Mouse (Mus musculus): ENCODE measurements around the gene Pex12.
"Not testable (repeated sequence)": the region's sequence is repeated elsewhere in the genome, so short reads cannot be mapped to it uniquely, and the experiment has no call there.

Gene Pex12

GRCm38 (mm10) chr11:83302526-83303251 lies at the start of gene Pex12:
TSS of gene Pex12 (minus strand) at chr11:83302586.
- DNase-seq (ENCODE audit: low spot score): peak; percentile 92

- no peak for DNase-seq (ENCODE audit: low spot score)
Measured at GRCm38 (mm10) chr11:83341716-83342245, 39.4 kb upstream of the Pex12 start.

GRCm38 (mm10) chr11:83339705-83340104 lies 37.3 kb upstream of the Pex12 start:
- DNase-seq (ENCODE audit: low spot score): no peak

GRCm38 (mm10) chr11:83335826-83336225 lies 33.4 kb upstream of the Pex12 start:
- DNase-seq (ENCODE audit: low spot score): no peak

- no peak for DNase-seq (ENCODE audit: low spot score)
Measured at GRCm38 (mm10) chr11:83327427-83327826, 25.0 kb upstream of the Pex12 start.

- DNase-seq (ENCODE audit: low spot score): not testable (repeated sequence)
Measured at GRCm38 (mm10) chr11:83326692-83327091, 24.3 kb upstream of the Pex12 start.

GRCm38 (mm10) chr11:83319048-83319447 lies 16.7 kb upstream of the Pex12 start:
- DNase-seq (ENCODE audit: low spot score): no peak

GRCm38 (mm10) chr11:83312471-83312870 lies 10.1 kb upstream of the Pex12 start:
- no peak for DNase-seq (ENCODE audit: low spot score)

GRCm38 (mm10) chr11:83306700-83307253 lies 4.4 kb upstream of the Pex12 start:
- no peak for DNase-seq (ENCODE audit: low spot score)

- no peak for DNase-seq (ENCODE audit: low spot score)
Measured at GRCm38 (mm10) chr11:83304485-83304884, 2.1 kb upstream of the Pex12 start.

- DNase-seq (ENCODE audit: low spot score): no peak
Measured at GRCm38 (mm10) chr11:83303751-83304150, 1.4 kb upstream of the Pex12 start.

GRCm38 (mm10) chr11:83302124-83302523 lies 262 bp downstream of the Pex12 start:
- no peak for DNase-seq (ENCODE audit: low spot score)

GRCm38 (mm10) chr11:83301431-83301831 lies 955 bp downstream of the Pex12 start:
- no peak for DNase-seq (ENCODE audit: low spot score)

GRCm38 (mm10) chr11:83299724-83300123 lies 2.7 kb downstream of the Pex12 start:
- DNase-seq (ENCODE audit: low spot score): no peak

- peak; percentile 92 for DNase-seq (ENCODE audit: low spot score)
Measured at GRCm38 (mm10) chr11:83298225-83299195, 3.9 kb downstream of the Pex12 start, which contains the start of gene Ap2b1. TSS of gene Ap2b1 (plus strand) at chr11:83299024.

GRCm38 (mm10) chr11:83297816-83298215 lies 4.6 kb downstream of the Pex12 start:
- DNase-seq (ENCODE audit: low spot score): no peak

- DNase-seq (ENCODE audit: low spot score): no peak
Measured at GRCm38 (mm10) chr11:83294133-83294532, 8.3 kb downstream of the Pex12 start.

- no peak for DNase-seq (ENCODE audit: low spot score)
Measured at GRCm38 (mm10) chr11:83293182-83293581, 9.2 kb downstream of the Pex12 start.

- no peak for DNase-seq (ENCODE audit: low spot score)
Measured at GRCm38 (mm10) chr11:83292251-83292587, 10.2 kb downstream of the Pex12 start.

GRCm38 (mm10) chr11:83291375-83292250 lies 10.8 kb downstream of the Pex12 start:
- DNase-seq (ENCODE audit: low spot score): peak; percentile 96

- DNase-seq (ENCODE audit: low spot score): no peak
Measured at GRCm38 (mm10) chr11:83289633-83290032, 12.8 kb downstream of the Pex12 start.

Measured in testis, postnatal 14 days (tissue).